Mouse (Mus musculus) spleen, adult 2 months (tissue): ENCODE data around the gene Gm37240.

Source experiments
- CTCF ChIP-seq: fragments of 200-500 bp; IDR thresholded peaks from 2 replicates; pipeline ENCODE4 v1.5.1; 2011; ENCODE audit warnings: mild to moderate bottlenecking, inconsistent platforms; ENCODE audit not compliant: insufficient read depth, insufficient read length, insufficient replicate concordance; ENCODE audit errors: extremely low read depth
- POLR2A ChIP-seq: fragments of 200-500 bp; IDR thresholded peaks from 2 replicates; pipeline ENCODE4 v1.6.1; 2011; ENCODE audit warnings: low read depth, low read length, inconsistent platforms

DNA sequence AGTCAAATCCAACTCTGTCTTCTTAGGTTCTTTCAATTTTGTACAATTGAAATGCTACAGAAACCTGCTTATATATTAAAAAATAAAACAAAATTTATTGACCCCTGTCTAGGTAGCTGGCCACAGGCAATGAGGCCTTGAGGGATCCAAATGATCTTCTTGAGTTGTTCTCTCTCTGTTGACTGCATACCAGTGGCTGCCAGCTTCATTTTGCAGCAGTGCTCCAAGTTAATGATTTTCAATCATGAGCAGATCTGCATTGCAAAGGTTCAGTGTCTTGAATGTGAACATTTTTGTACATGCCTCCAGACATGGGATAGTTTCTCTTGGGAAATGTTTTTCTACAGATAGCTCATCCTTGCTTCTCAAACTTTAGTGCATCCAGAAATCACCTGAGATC, 17.1 kb upstream of the Gm37240 start:
- TF ChIP-seq CTCF (no peak), POLR2A (no peak)
